Mouse (Mus musculus) heart, adult 2 months (tissue): ENCODE measurements at regions not wholly inside any gene's neighbourhood (a gene's known extent, or its start where the extent isn't known, plus 50 kb on each side); places are given as distances from the start of the nearest gene placed in this dataset.

Source experiments
- CTCF ChIP-seq: fragments of 200-600 bp; IDR thresholded peaks from 2 replicates; pipeline ENCODE4 v1.8.1; 2022; ENCODE audit warnings: antibody characterized with exemption, mild to moderate bottlenecking, moderate library complexity
- POLR2A ChIP-seq: fragments of 200-500 bp; IDR thresholded peaks from 2 replicates; pipeline ENCODE4 v1.6.1; 2011; ENCODE audit warnings: mild to moderate bottlenecking, low read depth, low read length, control low read depth; ENCODE audit not compliant: insufficient read depth

DNA sequence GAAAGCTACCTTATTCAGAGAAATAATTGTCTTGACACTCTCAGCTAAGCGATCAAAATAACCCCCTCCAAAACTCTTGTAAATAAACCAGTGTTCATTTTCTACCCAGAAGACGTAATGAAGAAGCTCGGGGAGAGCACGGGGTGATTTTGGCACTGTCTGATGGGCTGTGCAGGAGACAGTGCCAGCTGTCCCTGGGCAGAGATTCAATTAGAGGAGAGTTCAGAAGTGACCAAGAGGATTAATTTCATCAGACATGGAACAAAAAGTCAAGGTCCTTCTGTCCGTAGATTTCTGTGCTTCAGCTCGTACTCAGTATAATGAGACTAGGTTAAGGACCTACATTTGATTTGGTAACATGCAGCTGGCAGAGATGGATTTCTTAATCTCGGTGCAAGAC lies 341.2 kb upstream of the Trib2 start:
- TF ChIP-seq CTCF (no peak), POLR2A (no peak)
